Comparison of ENCODE assay signal across 24 mouse cellular contexts in the genomic region with DNA sequence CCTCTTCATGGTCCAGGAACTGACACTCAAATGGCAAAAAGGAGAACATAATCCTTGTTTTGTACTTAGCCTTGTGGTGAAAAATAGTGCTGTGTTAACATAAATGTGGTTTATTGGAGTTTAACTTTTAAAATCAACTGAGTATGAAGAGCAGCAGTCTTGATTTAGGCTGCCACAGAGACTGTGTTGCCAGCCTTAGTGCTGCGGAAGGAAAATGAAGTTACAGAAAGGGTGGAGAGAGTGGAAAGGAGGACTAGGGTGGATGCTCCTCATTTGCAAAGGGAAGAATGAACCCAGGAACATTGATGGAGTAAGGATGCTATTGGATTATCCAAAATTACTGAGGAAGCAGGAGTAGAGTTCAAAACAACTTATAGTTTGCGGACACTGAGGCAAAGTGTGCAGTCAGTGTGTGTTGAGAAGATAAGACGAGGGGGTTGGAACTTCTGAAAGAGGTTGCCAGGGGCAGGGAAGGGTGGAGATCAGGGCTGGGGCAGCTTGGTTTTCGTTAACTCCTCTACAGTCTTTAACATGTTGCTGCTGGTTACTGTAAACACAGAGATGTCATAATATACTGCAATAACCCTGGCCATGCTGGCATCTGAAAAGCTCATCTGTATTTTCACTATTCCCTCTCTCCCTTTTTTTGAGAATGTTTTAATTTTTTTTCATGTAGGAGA. TPM values are rescaled to one million over a fixed set of nuclear protein-coding genes. Genes with fewer than 3 reads are reported as not detected.
DNase-seq lines count a peak whose midpoint lies in the region; ATAC-seq lines count a peak whose summit lies in the region.
"Had no signal": no experiment of that assay in that cellular context is flagged by ENCODE, and none has a peak within 500 bp of the region (broad histone marks: within the 10 kb centered on the region; RNA-seq: fewer than 3 reads in every experiment).

No protein-coding gene starts in this region.

- no peaks in the 10 kb centered on the region for H3K9me3 ChIP-seq in heart, embryonic 11.5 days (replicated peaks; ENCODE audit: control insufficient read depth, low read length)
- no peaks in the 10 kb centered on the region for H3K9me3 ChIP-seq in heart, embryonic 10.5 days
- H3K9me3 ChIP-seq in liver, embryonic 11.5 days (ENCODE audit: control insufficient read depth, low read length): no peaks in the 10 kb centered on the region
- H3K9me3 ChIP-seq in forebrain, embryonic 16.5 days (ENCODE audit: control insufficient read depth, low read length): no peaks in the 10 kb centered on the region
- H3K9me3 ChIP-seq: embryonic facial prominence, embryonic 12.5 days; forebrain, embryonic 10.5 days; G1E; limb, embryonic 13.5 days had no signal

- H3K9ac ChIP-seq in heart, embryonic 11.5 days (ENCODE audit: low read depth, low read length): no peak overlapping the region
- no peak overlapping the region for H3K9ac ChIP-seq in liver, embryonic 11.5 days (ENCODE audit: low read depth, low read length)
- H3K9ac ChIP-seq in forebrain, embryonic 16.5 days (replicated peaks; ENCODE audit: low read depth, low read length): no peak overlapping the region
- H3K9ac ChIP-seq: embryonic facial prominence, embryonic 12.5 days; hindbrain, embryonic 14.5 days; limb, embryonic 13.5 days had no signal

- no peaks in the 10 kb centered on the region for H3K4me1 ChIP-seq in heart, embryonic 11.5 days (ENCODE audit: control insufficient read depth, insufficient read depth, low read length)
- H3K4me1 ChIP-seq in heart, embryonic 10.5 days: no peaks in the 10 kb centered on the region
- H3K4me1 ChIP-seq in liver, embryonic 11.5 days (replicated peaks; ENCODE audit: control insufficient read depth, insufficient read depth, low read length): 0 out of 2 replicates have a peak, but pooled peaks cover 5% of the 10 kb centered on the region
- no peaks in the 10 kb centered on the region for H3K4me1 ChIP-seq in forebrain, embryonic 16.5 days (replicated peaks; ENCODE audit: control insufficient read depth, insufficient read depth, low read length)
- H3K4me1 ChIP-seq: embryonic facial prominence, embryonic 12.5 days; forebrain, embryonic 10.5 days; limb, embryonic 13.5 days had no signal

- H3K4me3 ChIP-seq in heart, embryonic 11.5 days (ENCODE audit: low read depth, low read length): no peak overlapping the region
- H3K4me3 ChIP-seq in heart, embryonic 10.5 days: no peak overlapping the region
- no peak overlapping the region for H3K4me3 ChIP-seq in liver, embryonic 11.5 days (ENCODE audit: low read depth, low read length)
- H3K4me3 ChIP-seq in forebrain, embryonic 16.5 days (replicated peaks; ENCODE audit: low read length): no peak overlapping the region
- H3K4me3 ChIP-seq: embryonic facial prominence, embryonic 12.5 days; forebrain, embryonic 10.5 days; limb, embryonic 13.5 days had no signal

- H3K27me3 ChIP-seq in heart, embryonic 11.5 days (ENCODE audit: control insufficient read depth, insufficient read depth, low read length): no peaks in the 10 kb centered on the region
- no peaks in the 10 kb centered on the region for H3K27me3 ChIP-seq in heart, embryonic 10.5 days (ENCODE audit: insufficient read depth, poor library complexity, severe bottlenecking)
- no peaks in the 10 kb centered on the region for H3K27me3 ChIP-seq in liver, embryonic 11.5 days (replicated peaks; ENCODE audit: control insufficient read depth, insufficient read depth, low read length)
- H3K27me3 ChIP-seq in forebrain, embryonic 16.5 days (replicated peaks; ENCODE audit: control insufficient read depth, insufficient read depth, low read length): no peaks in the 10 kb centered on the region
- H3K27me3 ChIP-seq: embryonic facial prominence, embryonic 12.5 days; limb, embryonic 13.5 days had no signal

- ATAC-seq in heart, embryonic 11.5 days (replicated peaks; ENCODE audit: insufficient number of reproducible peaks, low FRiP score, low TSS enrichment): 0 out of 2 replicates have a peak, but pooled peaks have one; percentile 49
- ATAC-seq in liver, embryonic 11.5 days (replicated peaks; ENCODE audit: low FRiP score): peak; percentile 94
- peak; percentile 98 for ATAC-seq in megakaryocyte-erythroid progenitor cell, adult 5-6 weeks (replicated peaks; ENCODE audit: low FRiP score, low TSS enrichment, poor library complexity, severe bottlenecking)
- ATAC-seq in forebrain, embryonic 16.5 days: no peak
- ATAC-seq: CD4-positive, CD25-positive, alpha-beta regulatory T cell, adult 4 months; lung, postnatal 0 days had no signal

- H3K4me2 ChIP-seq in heart, embryonic 11.5 days: no peak overlapping the region
- peak overlapping the region; percentile 8; the same call in 1 of the 2 replicates for H3K4me2 ChIP-seq in liver, embryonic 11.5 days
- no peak overlapping the region for H3K4me2 ChIP-seq in forebrain, embryonic 16.5 days (ENCODE audit: low read length)
- H3K4me2 ChIP-seq: embryonic facial prominence, embryonic 12.5 days; hindbrain, embryonic 14.5 days; limb, embryonic 13.5 days had no signal

- 63% methylated on average over 4 of the region's 4 CpGs for WGBS in heart, embryonic 11.5 days (ENCODE audit: insufficient replicate concordance)
- WGBS in heart, embryonic 10.5 days: 73% methylated on average over 4 of the region's 4 CpGs
- WGBS in liver, embryonic 11.5 days: 46% methylated on average over 4 of the region's 4 CpGs
- WGBS in forebrain, embryonic 16.5 days: 87% methylated on average over 4 of the region's 4 CpGs

- H3K27ac ChIP-seq in heart, embryonic 11.5 days (ENCODE audit: low read depth, low read length): no peak overlapping the region
- no peak overlapping the region for H3K27ac ChIP-seq in heart, embryonic 10.5 days
- H3K27ac ChIP-seq in liver, embryonic 11.5 days (ENCODE audit: low read depth, low read length): peak overlapping the region; percentile 30; the same call in 1 of the 2 replicates
- H3K27ac ChIP-seq in forebrain, embryonic 16.5 days (ENCODE audit: low read length): no peak overlapping the region
- H3K27ac ChIP-seq: embryonic facial prominence, embryonic 12.5 days; forebrain, embryonic 10.5 days; hindbrain, embryonic 14.5 days; limb, embryonic 13.5 days had no signal

- H3K36me3 ChIP-seq in heart, embryonic 11.5 days (ENCODE audit: control insufficient read depth, insufficient read depth, low read length): no peaks in the 10 kb centered on the region
- no peaks in the 10 kb centered on the region for H3K36me3 ChIP-seq in heart, embryonic 10.5 days
- H3K36me3 ChIP-seq in liver, embryonic 11.5 days (ENCODE audit: control insufficient read depth, insufficient read depth, low read length): no peaks in the 10 kb centered on the region
- no peaks in the 10 kb centered on the region for H3K36me3 ChIP-seq in forebrain, embryonic 16.5 days (ENCODE audit: control insufficient read depth, insufficient read depth)
- H3K36me3 ChIP-seq: embryonic facial prominence, embryonic 12.5 days; forebrain, embryonic 10.5 days; G1E; limb, embryonic 13.5 days had no signal

- no peak for DNase-seq in heart, embryonic 10.5 days (ENCODE audit: low spot score)
- peak; percentile 62 for DNase-seq in c-Kit-positive CD71-positive TER-119-negative erythroid progenitor cells, embryonic 14.5 days (ENCODE audit: low read depth)
- no peak for DNase-seq in liver, embryonic 11.5 days (ENCODE audit: low spot score)
- no peak for DNase-seq in layer of hippocampus, postnatal 36 days
- no peak for DNase-seq in kidney, postnatal 14 days
- DNase-seq: adrenal gland, adult 2 months; cerebellum, adult 18-20 months; gastrocnemius, postnatal 10 days; kidney, adult 11 months; kidney, postnatal 10 days; right cerebral cortex, postnatal 14 days; thymus, adult 18-20 months had no signal

RNA-seq across cellular contexts. Expression of a gene that starts 28.3 kb away (rescaled TPM):
- 317 and 376 TPM in 2 replicates for polyA plus RNA-seq in heart, embryonic 11.5 days (2014; fragmentation: Nextera tagmentation; extraction: Ambion mirVana)
- polyA plus RNA-seq in heart, embryonic 10.5 days (2016; fragmentation: Nextera tagmentation; extraction: Ambion mirVana): 295 and 362 TPM in 2 replicates
- 260 and 286 TPM in 2 replicates for polyA plus RNA-seq in liver, embryonic 11.5 days (2014; fragmentation: Nextera tagmentation; extraction: Ambion mirVana)
- total RNA-seq in megakaryocyte-erythroid progenitor cell, adult 5-6 weeks (2014; fragmentation: Nextera tagmentation): 91.2 and 104 TPM in 2 replicates
- 186 and 209 TPM in 2 replicates for total RNA-seq in megakaryocyte-erythroid progenitor cell, adult 5-6 weeks (2017)
- total RNA-seq in layer of hippocampus, postnatal 36 days (2021): 100 to 1,000 TPM; 391 to 413 TPM
- polyA plus RNA-seq in forebrain, embryonic 16.5 days (2015; fragmentation: Nextera tagmentation; extraction: Ambion mirVana): 188 and 221 TPM in 2 replicates

RNA-seq across cellular contexts. Expression of a gene that starts 49.6 kb away (rescaled TPM):
- 1.2 and 1.5 TPM in 2 replicates for polyA plus RNA-seq in heart, embryonic 11.5 days (2014; fragmentation: Nextera tagmentation; extraction: Ambion mirVana)
- 1.3 and 1.9 TPM in 2 replicates for polyA plus RNA-seq in heart, embryonic 10.5 days (2016; fragmentation: Nextera tagmentation; extraction: Ambion mirVana)
- polyA plus RNA-seq in liver, embryonic 11.5 days (2014; fragmentation: Nextera tagmentation; extraction: Ambion mirVana): 0.25 and 0.45 TPM in 2 replicates
- not detected in 2 replicates for total RNA-seq in megakaryocyte-erythroid progenitor cell, adult 5-6 weeks (2014; fragmentation: Nextera tagmentation)
- total RNA-seq in megakaryocyte-erythroid progenitor cell, adult 5-6 weeks (2017): 1.3 and 2.9 TPM in 2 replicates
- 1 to 10 TPM in 1 of 2 experiments, under 1 TPM in 1; 0.52 to 1.4 TPM for total RNA-seq in layer of hippocampus, postnatal 36 days (2021)
- 0.37 TPM in 1 of 2 replicates, not detected in the other for polyA plus RNA-seq in forebrain, embryonic 16.5 days (2015; fragmentation: Nextera tagmentation; extraction: Ambion mirVana)
- total RNA-seq: G1E; heart, adult 8-10 months had no signal
- polyA plus RNA-seq: G1E; neural tube, embryonic 11.5 days had no signal
